8 mouse cellular contexts compared by ENCODE assay signal in genomic region chr15:103339166-103339960, GRCm38 (mm10). TPM values are rescaled to one million over a fixed set of nuclear protein-coding genes. Genes with fewer than 3 reads are reported as not detected.
DNase-seq lines count a peak whose midpoint lies in the region; ATAC-seq and TF ChIP-seq lines count a peak whose summit lies in the region.

No protein-coding gene starts in this region.

- H3K4me1 ChIP-seq in CH12.LX (ENCODE audit: control insufficient read depth in 1 of 2, insufficient read depth in 2 of 2): peaks cover 13 to 61% of the 10 kb centered on the region in 2 experiments; a peak in 3 of 4 replicates
- H3K4me1 ChIP-seq in forebrain, embryonic 12.5 days: peaks cover 60% of the 10 kb centered on the region

- TF ChIP-seq EP300 in CH12.LX (IDR thresholded peaks at IDR 0.05; ENCODE audit: low read length): no peak

- no peak for TF ChIP-seq RAD21 in CH12.LX (IDR thresholded peaks at IDR 0.05; ENCODE audit: low read depth, low read length)

- no peak overlapping the region for H3K27ac ChIP-seq in CH12.LX (ENCODE audit: insufficient read depth, low read depth)
- H3K27ac ChIP-seq in forebrain, embryonic 12.5 days: no peak overlapping the region

- in situ Hi-C loops in CH12.LX (cut with MboI; ENCODE audit: low pct_ligation_motif_present, low pct_unique_long_range_greater_than_20kb, low sequenced_read_pairs): no loop called here

- WGBS in forebrain, embryonic 12.5 days: 4% methylated on average over 23 of the region's 31 CpGs

- H3K27me3 ChIP-seq in CH12.LX (replicated peaks): peaks cover 8% of the 10 kb centered on the region
- peaks cover 67% of the 10 kb centered on the region for H3K27me3 ChIP-seq in forebrain, embryonic 12.5 days

- DNase-seq in heart, adult 11 months: peak; percentile 93
- DNase-seq in heart, postnatal 4 days: no peak
- DNase-seq in CH12.LX (ENCODE audit: extremely low read depth): no peak
- peak; percentile 60 for DNase-seq in liver
- peak; percentile 70 for DNase-seq in retina, postnatal 1 day
- DNase-seq in c-Kit-positive CD71-positive TER-119-positive erythroid progenitor cells, embryonic 14.5 days (ENCODE audit: low spot score): no peak
- DNase-seq in T-cell, adult 2 months (ENCODE audit: low spot score): no peak

- no peaks in the 10 kb centered on the region for H3K9me3 ChIP-seq in CH12.LX (replicated peaks; ENCODE audit: low read length)
- no peaks in the 10 kb centered on the region for H3K9me3 ChIP-seq in forebrain, embryonic 12.5 days

- H3K4me3 ChIP-seq in CH12.LX (replicated peaks in 1 of 3; ENCODE audit: low read depth in 2 of 3, low read length in 2 of 3, poor library complexity in 1 of 3): peak overlapping the region; percentile 55 to 72 (median 56)
- H3K4me3 ChIP-seq in forebrain, embryonic 12.5 days (replicated peaks): peak overlapping the region; percentile 58

- dilution Hi-C loops in CH12.LX (cut with MboI; ENCODE audit: extremely low pct_ligation_motif_present, extremely low pct_unique_long_range_greater_than_20kb, low sequenced_read_pairs): no loop called here

- TF ChIP-seq CTCF in CH12.LX (conservative IDR thresholded peaks at IDR 0.05 in 1 of 2, IDR thresholded peaks at IDR 0.05 in 1 of 2; ENCODE audit: low read depth in 2 of 2, low read length in 2 of 2): no peak

- TF ChIP-seq POLR2A in CH12.LX (IDR thresholded peaks at IDR 0.05; ENCODE audit: low read depth, low read length): no peak

- H3K9ac ChIP-seq in CH12.LX (ENCODE audit: insufficient read depth, low read depth): peak overlapping the region; percentile 19; the same call in 1 of the 2 replicates
- peak overlapping the region; percentile 59 for H3K9ac ChIP-seq in forebrain, embryonic 12.5 days

- peak; percentile 31 for ATAC-seq in forebrain, embryonic 12.5 days (ENCODE audit: low FRiP score)

- H3K79me2 ChIP-seq in CH12.LX (replicated peaks; ENCODE audit: control insufficient read depth, extremely low read depth, insufficient read depth, poor library complexity, severe bottlenecking): no peaks in the 10 kb centered on the region

- peak overlapping the region; percentile 84 for H3K4me2 ChIP-seq in CH12.LX (ENCODE audit: insufficient read depth, low read depth, poor library complexity, severe bottlenecking)
- peak overlapping the region; percentile 91 for H3K4me2 ChIP-seq in forebrain, embryonic 12.5 days

- no peaks in the 10 kb centered on the region for H3K36me3 ChIP-seq in CH12.LX (replicated peaks in 1 of 2; ENCODE audit: control insufficient read depth in 1 of 2, insufficient read depth in 1 of 2, low read length in 1 of 2)
- H3K36me3 ChIP-seq in forebrain, embryonic 12.5 days (replicated peaks): peaks cover 2% of the 10 kb centered on the region; the same call in 1 of the 2 replicates

TF ChIP-seq in CH12.LX, 34 proteins besides CTCF, POLR2A, EP300 and RAD21:
- no peak for TF ChIP-seq E2F4 (IDR thresholded peaks at IDR 0.05; ENCODE audit: insufficient replicate concordance, low read depth, low read length)
- peak; percentile 52 for TF ChIP-seq CHD2 (IDR thresholded peaks at IDR 0.05; ENCODE audit: low read length)
TF ChIP-seq in CH12.LX: peak in this region for 1.

RNA-seq across cellular contexts. Expression of gene Zfp385a, which starts 0.5 kb away (rescaled TPM):
- 10 to 100 TPM; 21.9 to 22.0 TPM for total RNA-seq in heart, postnatal 4 days (2021)
- 2.7 and 3.1 TPM in 2 replicates for total RNA-seq in CH12.LX (2012; rRNA removed)
- total RNA-seq in CH12.LX (2014; rRNA removed): 1.0 and 1.2 TPM in 2 replicates
- 45.2 and 59.9 TPM in 2 replicates for polyA plus RNA-seq in CH12.LX (2012; ENCODE audit: insufficient read length, low read depth)
- polyA plus RNA-seq in forebrain, embryonic 12.5 days (2016; fragmentation: Nextera tagmentation; extraction: Ambion mirVana): 16.1 and 16.8 TPM in 2 replicates

RNA-seq across cellular contexts. Expression of gene Itga5, which starts 27.2 kb away (rescaled TPM):
- 100 to 1,000 TPM; 120 to 121 TPM for total RNA-seq in heart, postnatal 4 days (2021)
- total RNA-seq in CH12.LX (2012; rRNA removed) (0.17 and 0.21 TPM in 2 replicates), CH12.LX (2014; rRNA removed) (0.07 and 0.28 TPM in 2 replicates)
- 1.6 and 1.8 TPM in 2 replicates for polyA plus RNA-seq in CH12.LX (2012; ENCODE audit: insufficient read length, low read depth)
- polyA plus RNA-seq in forebrain, embryonic 12.5 days (2016; fragmentation: Nextera tagmentation; extraction: Ambion mirVana): 16.8 and 17.3 TPM in 2 replicates

RNA-seq across cellular contexts. Expression of gene Gpr84, which starts 29.0 kb away (rescaled TPM):
- total RNA-seq in heart, postnatal 4 days (2021): not detected
- total RNA-seq in CH12.LX (2012; rRNA removed) (0.25 and 0.42 TPM in 2 replicates), CH12.LX (2014; rRNA removed) (0.26 and 0.66 TPM in 2 replicates)
- 0.79 and 1.4 TPM in 2 replicates for polyA plus RNA-seq in CH12.LX (2012; ENCODE audit: insufficient read length, low read depth)
- 0.10 and 0.37 TPM in 2 replicates for polyA plus RNA-seq in forebrain, embryonic 12.5 days (2016; fragmentation: Nextera tagmentation; extraction: Ambion mirVana)

Comparison
In these comparisons a context has a peak if more than half of its experiments do, and no peak if none do; other contexts are left out.
1. DNase-seq: peak in heart, adult 11 months (single experiment), liver (single experiment) and retina, postnatal 1 day (single experiment); none in heart, postnatal 4 days (single experiment), CH12.LX (single experiment), c-Kit-positive CD71-positive TER-119-positive erythroid progenitor cells, embryonic 14.5 days (single experiment) and T-cell, adult 2 months (single experiment).
2. RNA of gene Zfp385a, which starts 0.5 kb away (total RNA-seq): 21.9 to 22.0 TPM in heart, postnatal 4 days; 1.0 to 3.1 TPM in CH12.LX; every median in the first group is over 4 times any median in the second.
3. RNA of gene Itga5, which starts 27.2 kb away (total RNA-seq): 120 to 121 TPM in heart, postnatal 4 days; 0.07 to 0.28 TPM in CH12.LX; every median in the first group is over 10 times any median in the second.